Mouse (Mus musculus) liver, adult 2 months (tissue): ENCODE measurements around the gene Ciita.

Experiments used
- CTCF ChIP-seq: fragments of 200-500 bp; IDR thresholded peaks from 2 replicates; pipeline ENCODE4 v1.5.1; 2011; ENCODE audit warnings: low read depth, low read length, control low read depth
- POLR2A ChIP-seq: fragments of 200-500 bp; IDR thresholded peaks from 2 replicates; pipeline ENCODE4 v1.6.1; 2011; ENCODE audit warnings: low read length, control low read depth; ENCODE audit not compliant: insufficient read depth; ENCODE audit errors: extremely low read depth

- TF ChIP-seq CTCF (peak; percentile 28), POLR2A (no peak)
Observed at GRCm38 (mm10) chr16:10527046-10527644, 47.3 kb downstream of the Ciita start.
